Mouse (Mus musculus): Measurements from ENCODE around the gene Otoa.

- TF ChIP-seq GATA1 (IDR thresholded peaks at IDR 0.05; ENCODE audit: low read length) (no peak), TAL1 (IDR thresholded peaks at IDR 0.05; ENCODE audit: low read length) (no peak)
Observed at GRCm38 (mm10) chr7:121085500-121085899, 4.0 kb downstream of the Otoa start.

Data from erythroblast, embryonic 14.5 days (primary cell).